Mouse (Mus musculus) limb, embryonic 14.5 days (tissue): ENCODE measurements at regions not wholly inside any gene's neighbourhood (a gene's known extent, or its start where the extent isn't known, plus 50 kb on each side); places are given as distances from the start of the nearest gene placed in this dataset.

Source experiments
- ATAC-seq: fragments of 200-750 bp; cut with Nextera tagmentation; 2 replicates; pipeline ENCODE4 v1.8.0; 2017; ENCODE audit warnings: low read depth, moderate number of reproducible peaks, moderate TSS enrichment; ENCODE audit not compliant: low FRiP score
- DNase-seq: peaks from one replicate; pipeline ENCODE4 v3.0.0-alpha.2; 2015; ENCODE audit warnings: low spot score
- H3K27ac ChIP-seq: fragments of 300-500 bp; sonication (generic); replicated peaks from 2 replicates; pipeline ENCODE4 v1.5.1; 2014; ENCODE audit warnings: low read depth, mild to moderate bottlenecking, low read length, moderate library complexity, mixed read lengths
- H3K27me3 ChIP-seq: fragments of 300-500 bp; sonication (generic); 2 replicates; pipeline ENCODE4 v1.6.1; 2014; ENCODE audit warnings: low read length, mixed read lengths; ENCODE audit not compliant: control insufficient read depth, insufficient read depth
- H3K36me3 ChIP-seq: fragments of 300-500 bp; sonication (generic); 2 replicates; pipeline ENCODE4 v1.6.1; 2014; ENCODE audit warnings: mild to moderate bottlenecking, low read length, moderate library complexity, mixed read lengths; ENCODE audit not compliant: control insufficient read depth, insufficient read depth
- H3K4me1 ChIP-seq: fragments of 300-500 bp; sonication (generic); 2 replicates; pipeline ENCODE4 v1.6.1; 2014; ENCODE audit warnings: antibody characterized with exemption, low read length, mixed read lengths; ENCODE audit not compliant: control insufficient read depth, insufficient read depth
- H3K4me2 ChIP-seq: fragments of 300-500 bp; sonication (generic); replicated peaks from 2 replicates; pipeline ENCODE4 v1.6.1; 2014; ENCODE audit warnings: low read depth, mild to moderate bottlenecking, low read length, moderate library complexity; ENCODE audit not compliant: severe bottlenecking
- H3K4me3 ChIP-seq: fragments of 300-500 bp; sonication (generic); replicated peaks from 2 replicates; pipeline ENCODE4 v1.5.1; 2014; ENCODE audit warnings: low read length
- H3K9ac ChIP-seq: fragments of 300-500 bp; sonication (generic); 2 replicates; pipeline ENCODE4 v1.6.1; 2014; ENCODE audit warnings: mild to moderate bottlenecking, low read depth, low read length, moderate library complexity; ENCODE audit not compliant: severe bottlenecking
- H3K9me3 ChIP-seq: fragments of 300-500 bp; sonication (generic); 2 replicates; pipeline ENCODE4 v1.6.1; 2016; ENCODE audit warnings: low read length; ENCODE audit not compliant: control insufficient read depth
- POLR2A ChIP-seq: fragments of 200-500 bp; IDR thresholded peaks from 2 replicates; pipeline ENCODE4 v1.8.0; 2012; ENCODE audit warnings: inconsistent platforms, mild to moderate bottlenecking, moderate library complexity, borderline replicate concordance; ENCODE audit not compliant: insufficient read depth, insufficient read length; ENCODE audit errors: extremely low read depth
- WGBS: fragments of 180-500 bp; shearing (Covaris S2); extraction: QIAGEN DNeasy Blood & Tissue Kit; methylation state at CpG from one replicate; pipeline ENCODE4 v1.1.7; 2014; 5-methylcytosine and 5-hydroxymethylcytosine counted together

DNA sequence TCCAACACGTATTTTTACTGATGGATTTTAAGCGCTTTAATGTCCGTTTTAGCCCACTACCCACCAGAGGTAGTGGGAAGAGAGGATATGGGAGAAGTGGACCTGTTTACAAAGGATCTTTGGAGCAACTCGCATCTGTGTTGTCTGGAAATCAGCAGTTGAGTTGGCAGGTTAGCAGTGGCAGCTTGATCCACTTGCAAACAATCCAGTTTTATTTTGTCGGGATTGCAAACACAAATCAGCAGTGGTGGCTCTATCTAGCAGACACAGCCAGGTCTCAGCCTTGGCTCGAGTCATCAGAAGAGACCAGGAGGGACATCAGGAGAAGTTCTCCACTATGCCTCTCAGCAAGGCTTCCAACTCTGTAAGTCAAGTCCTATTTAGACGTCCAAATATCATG, 57.2 kb upstream of the Epha3 start:
- no peak for TF ChIP-seq POLR2A
- H3K36me3 ChIP-seq, result no peaks in the 10 kb centered on the region
- no peak for DNase-seq
- H3K27ac ChIP-seq, result no peak overlapping the region
- no peaks in the 10 kb centered on the region for H3K27me3 ChIP-seq
- no peak overlapping the region for H3K4me3 ChIP-seq
- no peak for ATAC-seq
- no peak overlapping the region for H3K9ac ChIP-seq
- H3K4me1 ChIP-seq, result no peaks in the 10 kb centered on the region
- H3K9me3 ChIP-seq, result no peaks in the 10 kb centered on the region
- H3K4me2 ChIP-seq, result no peak overlapping the region
- 78% methylated on average over 7 of the region's 7 CpGs for WGBS
